Mouse (Mus musculus) cerebellum, adult 2 months (tissue): ENCODE data around the gene Rcbtb1.

ENCODE experiments used
- CTCF ChIP-seq: fragments of 200-500 bp; IDR thresholded peaks from 2 replicates; pipeline ENCODE4 v1.5.1; 2011; ENCODE audit warnings: low read depth, mild to moderate bottlenecking, control low read depth, low read length, moderate library complexity, borderline replicate concordance; ENCODE audit not compliant: insufficient read depth
- POLR2A ChIP-seq: fragments of 200-500 bp; IDR thresholded peaks from 2 replicates; pipeline ENCODE4 v1.6.1; 2011; ENCODE audit warnings: low read length, control low read depth, borderline replicate concordance; ENCODE audit not compliant: insufficient read depth

- TF ChIP-seq CTCF (peak; percentile 28; the same call in 1 of the 2 replicates), POLR2A (peak; percentile 42)
Observed at GRCm38 (mm10) chr14:59200711-59201603, at the start of gene Rcbtb1.
